Mouse (Mus musculus): ENCODE measurements at regions not wholly inside any gene's neighbourhood (a gene's known extent, or its start where the extent isn't known, plus 50 kb on each side); places are given as distances from the start of the nearest gene placed in this dataset.

GRCm38 (mm10) chr8:89314907-89315306, 270.9 kb upstream of the Sall1 start:
- TF ChIP-seq CTCF (IDR thresholded peaks at IDR 0.05; ENCODE audit: extremely low read depth, insufficient read length, insufficient replicate concordance, low read depth, low read length) = no peak
- TF ChIP-seq POLR2A (IDR thresholded peaks at IDR 0.05; ENCODE audit: low read depth, low read length) = no peak

Data from small intestine, adult 2 months (tissue).